Mouse (Mus musculus): ENCODE results near the gene Oxt. TPM values are rescaled to one million over a fixed set of nuclear protein-coding genes. Genes with fewer than 3 reads are reported as not detected.
"Not testable (repeated sequence)": the region's sequence is repeated elsewhere in the genome, so short reads cannot be mapped to it uniquely, and the experiment has no call there.

The Oxt gene
- polyA plus RNA-seq, 1 experiment from 2014 or later = not detected

- Histone ChIP-seq H3K4me2 (replicated peaks) (no peak overlapping the region), H3K4me3 (no peak overlapping the region), H3K36me3 (peaks cover 40% of the 10 kb centered on the region), H3K4me1 (no peaks in the 10 kb centered on the region), H3K27ac (no peak overlapping the region), H3K27me3 (no peaks in the 10 kb centered on the region), H3K9ac (no peak overlapping the region), H3K9me3 (no peaks in the 10 kb centered on the region)
- 96% methylated on average over 2 of the region's 2 CpGs for WGBS
- no peak for ATAC-seq (ENCODE audit: insufficient number of reproducible peaks, insufficient read depth, low FRiP score, low TSS enrichment)
Measured at GRCm38 (mm10) chr2:130557462-130557861, 18.5 kb upstream of the Oxt start.

DNA sequence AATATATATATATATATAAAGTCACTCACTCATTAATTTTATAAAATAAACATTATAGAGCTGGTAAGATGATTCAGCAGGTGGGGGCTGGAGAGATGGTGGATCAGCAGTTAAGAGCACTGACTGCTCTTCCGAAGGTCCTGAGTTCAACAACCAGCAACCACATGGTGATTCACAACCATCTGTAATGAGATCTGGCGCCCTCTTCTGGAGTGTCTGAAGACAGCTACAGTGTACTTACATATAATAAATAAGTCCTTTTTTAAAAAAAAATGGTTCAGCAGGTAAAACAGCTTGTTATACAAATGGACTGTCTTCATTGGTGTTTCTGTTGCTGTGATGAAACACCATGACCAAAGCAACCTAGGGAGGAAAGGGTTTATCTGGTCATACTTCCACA, 18.0 kb upstream of the Oxt start:
- ATAC-seq (ENCODE audit: insufficient number of reproducible peaks, insufficient read depth, low FRiP score, low TSS enrichment) = no peak
- peaks cover 38% of the 10 kb centered on the region for H3K36me3 ChIP-seq
- H3K27ac ChIP-seq = no peak overlapping the region
- H3K9ac ChIP-seq = no peak overlapping the region
- 63% methylated on average over 2 of the region's 2 CpGs for WGBS
- no peaks in the 10 kb centered on the region for H3K9me3 ChIP-seq
- H3K27me3 ChIP-seq = no peaks in the 10 kb centered on the region
- no peak overlapping the region for H3K4me3 ChIP-seq
- H3K4me2 ChIP-seq (replicated peaks) = no peak overlapping the region
- H3K4me1 ChIP-seq = peaks cover 4% of the 10 kb centered on the region

DNA sequence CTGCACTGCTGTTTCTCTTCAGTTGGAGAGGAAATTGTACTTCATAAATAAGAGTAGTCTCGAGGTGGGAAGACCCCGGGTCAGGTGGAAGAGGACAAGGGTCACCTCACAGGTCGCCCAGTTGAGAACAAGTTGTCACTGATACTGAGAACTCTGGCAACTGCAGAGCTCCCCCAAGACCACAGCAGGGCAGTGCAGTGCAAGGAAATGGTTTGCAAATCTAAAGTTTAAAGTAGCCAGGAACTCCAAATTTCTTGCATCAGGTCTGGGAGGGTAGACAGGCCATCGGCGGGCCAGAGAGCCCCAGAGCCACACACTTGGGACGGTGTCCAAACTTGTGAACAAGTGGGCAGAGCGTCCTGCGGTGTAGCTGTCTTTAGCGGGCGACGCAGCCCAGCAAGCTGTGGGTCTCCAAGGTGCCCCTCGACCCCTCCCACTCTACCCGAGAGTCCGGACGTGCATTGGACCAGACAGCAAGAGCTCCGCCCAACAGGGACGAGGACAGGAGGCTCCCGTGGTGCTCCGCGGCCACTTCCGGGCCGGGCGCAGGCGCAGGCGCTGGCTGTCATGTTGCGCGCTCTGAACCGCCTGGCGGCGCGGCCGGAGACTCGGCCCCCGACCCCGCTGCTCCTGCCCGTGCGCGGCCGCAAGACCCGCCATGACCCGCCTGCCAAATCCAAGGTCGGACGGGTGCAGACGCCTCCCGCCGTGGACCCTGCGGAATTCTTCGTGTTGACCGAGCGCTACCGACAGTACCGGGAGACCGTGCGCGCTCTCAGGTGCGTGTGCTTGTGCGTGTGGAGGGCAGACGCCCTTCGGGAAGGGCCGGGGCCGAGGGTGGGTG, 12.5 kb upstream of the Oxt start, which contains the start of gene Mrps26:
Gene Mrps26 (plus strand): TSS at position 531 of the 844 bp plus-strand sequence.
- WGBS = under 1% methylated on average over 61 of the region's 61 CpGs
- Histone ChIP-seq H3K4me2 (replicated peaks) (peak within 1 kb of the TSS; percentile 93), H3K4me3 (peak within 1 kb of the TSS; percentile 81), H3K4me1 (peaks cover 23% of the 10 kb centered on the region), H3K27me3 (no peaks in the 10 kb centered on the region), H3K9ac (peak within 1 kb of the TSS; percentile 87), H3K9me3 (no peaks in the 10 kb centered on the region), H3K27ac (peak within 1 kb of the TSS; percentile 3), H3K36me3 (peaks cover 7% of the 10 kb centered on the region)
- ATAC-seq (ENCODE audit: insufficient number of reproducible peaks, insufficient read depth, low FRiP score, low TSS enrichment) = peak; percentile 98

GRCm38 (mm10) chr2:130564063-130564462, 11.9 kb upstream of the Oxt start:
- H3K9me3 ChIP-seq = no peaks in the 10 kb centered on the region
- ATAC-seq (ENCODE audit: insufficient number of reproducible peaks, insufficient read depth, low FRiP score, low TSS enrichment) = peak; percentile 42; the same call in 1 of the 2 replicates
- no peak overlapping the region for H3K27ac ChIP-seq
- H3K9ac ChIP-seq = peak overlapping the region; percentile 87
- H3K4me1 ChIP-seq = peaks cover 23% of the 10 kb centered on the region
- no peaks in the 10 kb centered on the region for H3K27me3 ChIP-seq
- peak overlapping the region; percentile 93 for H3K4me2 ChIP-seq (replicated peaks)
- H3K36me3 ChIP-seq = peaks cover 7% of the 10 kb centered on the region
- peak overlapping the region; percentile 81 for H3K4me3 ChIP-seq
- WGBS = under 1% methylated on average over 23 of the region's 23 CpGs

- H3K4me1 ChIP-seq = peaks cover 23% of the 10 kb centered on the region
- peak overlapping the region; percentile 87 for H3K9ac ChIP-seq
- ATAC-seq (ENCODE audit: insufficient number of reproducible peaks, insufficient read depth, low FRiP score, low TSS enrichment) = no peak
- 84% methylated on average over 8 of the region's 8 CpGs for WGBS
- no peak overlapping the region for H3K27ac ChIP-seq
- no peaks in the 10 kb centered on the region for H3K27me3 ChIP-seq
- peak overlapping the region; percentile 81; the same call in 1 of the 2 replicates for H3K4me3 ChIP-seq
- peak overlapping the region; percentile 93 for H3K4me2 ChIP-seq (replicated peaks)
- no peaks in the 10 kb centered on the region for H3K9me3 ChIP-seq
- H3K36me3 ChIP-seq = peaks cover 7% of the 10 kb centered on the region
Measured at GRCm38 (mm10) chr2:130564983-130565382, 11.0 kb upstream of the Oxt start.

DNA sequence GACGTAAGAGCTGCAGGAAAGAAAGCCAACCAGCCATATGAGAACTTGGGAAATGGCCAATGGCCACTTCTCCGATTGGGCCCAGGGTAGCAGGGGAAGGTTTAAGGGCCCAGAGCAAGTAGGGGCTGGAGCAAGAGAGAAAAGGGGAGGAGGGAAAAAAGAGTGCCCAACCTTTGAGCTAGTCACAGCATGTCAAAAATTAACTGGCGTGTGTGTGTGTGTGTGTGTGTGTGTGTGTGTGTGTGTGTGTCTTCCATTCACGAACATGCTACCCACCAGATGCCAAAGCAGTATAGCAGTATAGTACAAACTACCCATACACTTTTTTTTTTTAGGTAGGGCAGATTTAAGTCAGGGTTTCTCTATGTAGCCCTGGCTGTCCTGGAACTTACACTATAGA, 7.1 kb upstream of the Oxt start:
- Histone ChIP-seq H3K27me3 (no peaks in the 10 kb centered on the region), H3K27ac (no peak overlapping the region), H3K4me3 (no peak overlapping the region), H3K4me2 (replicated peaks) (no peak overlapping the region), H3K9me3 (no peaks in the 10 kb centered on the region), H3K9ac (no peak overlapping the region), H3K36me3 (peaks cover 7% of the 10 kb centered on the region), H3K4me1 (peaks cover 16% of the 10 kb centered on the region)
- no peak for ATAC-seq (ENCODE audit: insufficient number of reproducible peaks, insufficient read depth, low FRiP score, low TSS enrichment)
- 82% methylated on average over 4 of the region's 4 CpGs for WGBS

- ATAC-seq (ENCODE audit: insufficient number of reproducible peaks, insufficient read depth, low FRiP score, low TSS enrichment) = no peak
- no peak overlapping the region for H3K9ac ChIP-seq
- H3K27me3 ChIP-seq = peaks cover 2% of the 10 kb centered on the region
- no peaks in the 10 kb centered on the region for H3K9me3 ChIP-seq
- no peak overlapping the region for H3K4me2 ChIP-seq (replicated peaks)
- no peak overlapping the region for H3K4me3 ChIP-seq
- no peak overlapping the region for H3K27ac ChIP-seq
- peaks cover 8% of the 10 kb centered on the region for H3K4me1 ChIP-seq
- H3K36me3 ChIP-seq = peaks cover 7% of the 10 kb centered on the region
Measured at GRCm38 (mm10) chr2:130569926-130570325, 6.0 kb upstream of the Oxt start.

GRCm38 (mm10) chr2:130574960-130575359, 1.0 kb upstream of the Oxt start:
- no peak overlapping the region for H3K9ac ChIP-seq
- H3K27me3 ChIP-seq = peaks cover 51% of the 10 kb centered on the region
- H3K4me2 ChIP-seq (replicated peaks) = no peak overlapping the region
- no peak overlapping the region for H3K27ac ChIP-seq
- H3K9me3 ChIP-seq = no peaks in the 10 kb centered on the region
- 84% methylated on average over 5 of the region's 5 CpGs for WGBS
- no peaks in the 10 kb centered on the region for H3K36me3 ChIP-seq
- peaks cover 7% of the 10 kb centered on the region; the same call in 1 of the 2 replicates for H3K4me1 ChIP-seq
- H3K4me3 ChIP-seq = no peak overlapping the region
- ATAC-seq (ENCODE audit: insufficient number of reproducible peaks, insufficient read depth, low FRiP score, low TSS enrichment) = no peak

DNA sequence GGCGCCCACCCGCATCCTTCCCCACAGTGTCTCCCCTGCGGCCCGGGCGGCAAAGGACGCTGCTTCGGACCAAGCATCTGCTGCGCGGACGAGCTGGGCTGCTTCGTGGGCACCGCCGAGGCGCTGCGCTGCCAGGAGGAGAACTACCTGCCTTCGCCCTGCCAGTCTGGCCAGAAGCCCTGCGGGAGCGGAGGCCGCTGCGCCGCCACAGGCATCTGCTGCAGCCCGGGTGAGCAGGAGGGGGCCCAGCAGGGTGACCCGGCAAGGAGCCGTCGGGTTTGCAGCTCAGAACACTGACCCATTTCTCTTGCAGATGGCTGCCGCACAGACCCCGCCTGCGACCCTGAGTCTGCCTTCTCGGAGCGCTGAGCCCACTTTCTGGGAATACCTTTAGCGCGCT, 591 bp downstream of the Oxt start:
- not testable (repeated sequence) for H3K27ac ChIP-seq; H3K36me3 ChIP-seq; ATAC-seq (ENCODE audit: insufficient number of reproducible peaks, insufficient read depth, low FRiP score, low TSS enrichment); H3K9me3 ChIP-seq
- Histone ChIP-seq H3K4me3 (peak overlapping the region; percentile 27), H3K4me1 (peaks cover 16% of the 10 kb centered on the region; the same call in 1 of the 2 replicates), H3K4me2 (replicated peaks) (peak overlapping the region; percentile 52), H3K27me3 (peaks cover 67% of the 10 kb centered on the region), H3K9ac (peak overlapping the region; percentile 43)
- WGBS = 2% methylated on average over 32 of the region's 32 CpGs

GRCm38 (mm10) chr2:130577021-130577420, 1.0 kb downstream of the Oxt start:
- peak overlapping the region; percentile 52 for H3K4me2 ChIP-seq (replicated peaks)
- 3% methylated on average over 9 of the region's 9 CpGs for WGBS
- no peak overlapping the region for H3K9ac ChIP-seq
- H3K4me3 ChIP-seq = no peak overlapping the region
- ATAC-seq (ENCODE audit: insufficient number of reproducible peaks, insufficient read depth, low FRiP score, low TSS enrichment) = no peak
- no peaks in the 10 kb centered on the region for H3K9me3 ChIP-seq
- no peaks in the 10 kb centered on the region for H3K36me3 ChIP-seq
- H3K4me1 ChIP-seq = peaks cover 16% of the 10 kb centered on the region; the same call in 1 of the 2 replicates
- H3K27me3 ChIP-seq = peaks cover 72% of the 10 kb centered on the region
- H3K27ac ChIP-seq = no peak overlapping the region

- Histone ChIP-seq H3K9me3 (no peaks in the 10 kb centered on the region), H3K4me2 (replicated peaks) (0 out of 2 replicates have a peak overlapping the region, but pooled peaks have one; percentile 8), H3K36me3 (no peaks in the 10 kb centered on the region), H3K9ac (no peak overlapping the region), H3K4me1 (peaks cover 16% of the 10 kb centered on the region; the same call in 1 of the 2 replicates), H3K27ac (no peak overlapping the region), H3K4me3 (no peak overlapping the region), H3K27me3 (peaks cover 78% of the 10 kb centered on the region)
- no peak for ATAC-seq (ENCODE audit: insufficient number of reproducible peaks, insufficient read depth, low FRiP score, low TSS enrichment)
- 7% methylated on average over 12 of the region's 12 CpGs for WGBS
Measured at GRCm38 (mm10) chr2:130577632-130578031, 1.7 kb downstream of the Oxt start.

DNA sequence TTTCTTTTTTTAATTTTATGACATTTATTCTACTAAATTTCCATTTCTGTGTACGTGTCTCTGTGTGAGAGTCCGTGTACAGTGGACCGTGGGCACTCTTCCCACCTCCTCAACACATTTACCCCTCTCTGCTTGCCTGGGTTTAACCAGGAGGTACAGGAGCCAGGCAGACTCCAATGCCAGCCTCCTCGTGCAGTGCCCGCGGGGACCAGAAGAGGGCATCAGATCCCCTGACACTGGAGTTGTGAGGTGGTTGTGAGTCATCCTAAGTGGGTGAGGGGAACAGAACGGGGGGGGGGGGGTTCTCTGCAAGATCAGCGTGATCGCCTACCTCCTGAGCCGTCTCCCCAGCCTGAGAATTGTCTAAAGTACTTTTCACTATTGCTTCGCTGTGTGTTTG, 2.2 kb downstream of the Oxt start:
- 8% methylated on average over 11 of the region's 11 CpGs for WGBS

More for the DNA sequence above, 2.2 kb downstream of the Oxt start:
- H3K4me1 ChIP-seq = peaks cover 16% of the 10 kb centered on the region; the same call in 1 of the 2 replicates
- H3K36me3 ChIP-seq = no peaks in the 10 kb centered on the region
- peaks cover 82% of the 10 kb centered on the region for H3K27me3 ChIP-seq
- no peak overlapping the region for H3K9ac ChIP-seq
- H3K4me3 ChIP-seq = no peak overlapping the region
- no peak overlapping the region for H3K27ac ChIP-seq
- ATAC-seq (ENCODE audit: insufficient number of reproducible peaks, insufficient read depth, low FRiP score, low TSS enrichment) = no peak
- no peak overlapping the region for H3K4me2 ChIP-seq (replicated peaks)
- H3K9me3 ChIP-seq = no peaks in the 10 kb centered on the region

All from embryonic facial prominence, embryonic 12.5 days (tissue).